Mouse (Mus musculus) lung, embryonic 16.5 days (tissue): ENCODE data around the gene Pxn. TPM values are rescaled to one million over a fixed set of nuclear protein-coding genes. Genes with fewer than 3 reads are reported as not detected.

Experiments used
- ATAC-seq: fragments of 200-750 bp; cut with Nextera tagmentation; 2 replicates; pipeline ENCODE4 v1.8.0; 2017; ENCODE audit warnings: low read depth, mild to moderate bottlenecking, moderate library complexity
- H3K27ac ChIP-seq: fragments of 300-500 bp; sonication (generic); 2 replicates; pipeline ENCODE4 v1.5.1; 2014; ENCODE audit warnings: mild to moderate bottlenecking, control low read depth, low read length
- H3K27me3 ChIP-seq: fragments of 300-500 bp; sonication (generic); 2 replicates; pipeline ENCODE4 v1.6.1; 2014; ENCODE audit warnings: low read depth, low read length, mixed read lengths; ENCODE audit not compliant: control insufficient read depth, insufficient read depth
- H3K36me3 ChIP-seq: fragments of 300-500 bp; sonication (generic); 2 replicates; pipeline ENCODE4 v1.6.1; 2014; ENCODE audit warnings: low read length; ENCODE audit not compliant: control insufficient read depth, insufficient read depth
- H3K4me1 ChIP-seq: fragments of 300-500 bp; sonication (generic); replicated peaks from 2 replicates; pipeline ENCODE4 v1.6.1; 2014; ENCODE audit warnings: low read length, mixed read lengths; ENCODE audit not compliant: control insufficient read depth, insufficient read depth
- H3K4me2 ChIP-seq: fragments of 300-500 bp; sonication (generic); 2 replicates; pipeline ENCODE4 v1.6.1; 2014; ENCODE audit warnings: low read depth, low read length, control low read depth
- H3K4me3 ChIP-seq: fragments of 300-500 bp; sonication (generic); 2 replicates; pipeline ENCODE4 v1.5.1; 2014; ENCODE audit warnings: mild to moderate bottlenecking, low read length, control low read depth
- H3K9ac ChIP-seq: fragments of 300-500 bp; sonication (generic); 2 replicates; pipeline ENCODE4 v1.6.1; 2014; ENCODE audit warnings: low read length, control low read depth
- H3K9me3 ChIP-seq: fragments of 300-500 bp; sonication (generic); 2 replicates; pipeline ENCODE4 v1.6.1; 2016; ENCODE audit warnings: low read length; ENCODE audit not compliant: control insufficient read depth
- WGBS: fragments of 180-500 bp; shearing (Covaris S2); extraction: QIAGEN DNeasy Blood & Tissue Kit; methylation state at CpG from one replicate; pipeline ENCODE4 v1.1.7; 2014; 5-methylcytosine and 5-hydroxymethylcytosine counted together
- polyA plus RNA-seq: library from polyadenylated mRNA; unstranded; fragments of >200 nt; fragmentation: Nextera tagmentation; extraction: Ambion mirVana; gene quantifications from 2 replicates; pipeline ENCODE4 v1.2.1, GENCODE M21; 2015

The Pxn gene
- polyA plus RNA-seq, 1 experiment from 2014 or later, result 74.4 TPM

DNA sequence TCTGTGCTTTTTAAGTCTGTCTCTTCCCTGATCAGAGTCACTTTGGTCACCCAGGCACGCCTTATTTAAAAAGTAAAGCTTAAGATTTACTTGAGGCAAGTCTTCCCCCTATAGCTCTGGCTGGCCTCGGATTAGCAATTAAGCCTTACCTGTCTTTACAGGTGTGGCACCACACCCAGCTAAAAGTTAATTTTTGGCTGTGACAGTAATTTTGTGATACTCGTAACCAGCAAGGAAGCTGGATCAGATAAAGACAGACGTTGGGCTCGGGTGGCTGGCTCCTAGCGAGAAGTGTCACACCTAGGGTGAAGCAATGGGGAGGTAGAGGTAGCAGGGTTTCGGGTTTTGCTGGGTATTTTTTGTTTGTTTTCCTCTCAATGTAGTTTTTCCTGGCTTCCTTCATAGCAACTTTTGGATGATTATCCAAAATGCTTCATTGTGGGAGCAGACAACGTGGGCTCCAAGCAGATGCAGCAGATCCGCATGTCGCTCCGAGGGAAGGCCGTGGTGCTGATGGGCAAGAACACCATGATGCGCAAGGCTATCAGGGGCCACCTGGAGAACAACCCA is 53.9 kb downstream of the Pxn start:
- peak overlapping the region; percentile 92 for H3K4me2 ChIP-seq
- H3K27ac ChIP-seq, result 0 out of 2 replicates have a peak overlapping the region, but pooled peaks have one; percentile 31
- H3K4me3 ChIP-seq, result peak overlapping the region; percentile 88
- 27% methylated on average over 13 of the region's 13 CpGs for WGBS
- H3K27me3 ChIP-seq, result no peaks in the 10 kb centered on the region
- H3K36me3 ChIP-seq, result peaks cover 29% of the 10 kb centered on the region
- H3K9me3 ChIP-seq, result no peaks in the 10 kb centered on the region
- peak overlapping the region; percentile 98 for H3K9ac ChIP-seq
- H3K4me1 ChIP-seq, result peaks cover 17% of the 10 kb centered on the region
- no peak for ATAC-seq

DNA sequence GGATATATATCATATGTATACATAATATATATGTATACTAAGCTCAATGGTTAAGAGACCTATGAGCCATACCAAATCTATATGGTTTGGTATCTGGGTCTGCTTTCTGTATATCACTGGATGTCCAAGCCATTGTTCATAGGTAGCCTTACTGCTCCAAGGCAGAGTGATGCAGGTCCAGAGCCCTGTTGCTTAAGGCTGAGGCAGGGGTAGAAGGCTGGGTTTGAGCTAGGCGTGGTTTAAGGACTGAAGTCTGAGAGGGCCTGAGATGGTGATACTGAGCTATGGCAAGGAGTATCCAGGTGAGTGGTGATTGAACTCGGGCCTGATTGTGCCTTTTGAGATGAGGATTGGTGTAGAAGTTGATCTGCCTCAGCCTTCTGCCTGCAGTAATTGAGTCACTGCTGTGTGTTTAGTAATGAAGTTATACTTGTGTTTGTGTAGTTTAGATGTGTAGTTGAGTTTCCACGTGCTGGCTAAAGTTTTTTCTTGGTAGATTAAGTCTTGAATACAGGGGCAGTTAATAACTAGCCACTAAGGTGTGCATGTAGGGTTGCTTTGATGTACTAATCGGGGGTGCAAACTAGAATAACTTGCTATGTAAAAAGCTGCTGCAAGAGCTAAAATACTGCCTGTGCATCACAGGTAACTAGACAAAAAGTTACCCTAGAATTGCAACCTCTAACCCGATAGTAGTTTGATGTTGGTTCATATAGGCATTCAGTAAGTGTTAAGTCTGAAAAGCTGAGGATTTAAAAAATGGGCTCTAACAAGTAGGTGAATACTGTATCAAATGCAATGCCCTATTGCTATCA is 57.5 kb downstream of the Pxn start:
- Histone ChIP-seq H3K4me2 (no peak overlapping the region), H3K9me3 (no peaks in the 10 kb centered on the region), H3K9ac (peak overlapping the region; percentile 97), H3K27ac (no peak overlapping the region; the same call in 1 of the 2 replicates), H3K36me3 (peaks cover 29% of the 10 kb centered on the region), H3K27me3 (no peaks in the 10 kb centered on the region), H3K4me1 (peaks cover 32% of the 10 kb centered on the region), H3K4me3 (no peak overlapping the region)
- WGBS, result 38% methylated on average over 5 of the region's 5 CpGs
- ATAC-seq, result no peak

DNA sequence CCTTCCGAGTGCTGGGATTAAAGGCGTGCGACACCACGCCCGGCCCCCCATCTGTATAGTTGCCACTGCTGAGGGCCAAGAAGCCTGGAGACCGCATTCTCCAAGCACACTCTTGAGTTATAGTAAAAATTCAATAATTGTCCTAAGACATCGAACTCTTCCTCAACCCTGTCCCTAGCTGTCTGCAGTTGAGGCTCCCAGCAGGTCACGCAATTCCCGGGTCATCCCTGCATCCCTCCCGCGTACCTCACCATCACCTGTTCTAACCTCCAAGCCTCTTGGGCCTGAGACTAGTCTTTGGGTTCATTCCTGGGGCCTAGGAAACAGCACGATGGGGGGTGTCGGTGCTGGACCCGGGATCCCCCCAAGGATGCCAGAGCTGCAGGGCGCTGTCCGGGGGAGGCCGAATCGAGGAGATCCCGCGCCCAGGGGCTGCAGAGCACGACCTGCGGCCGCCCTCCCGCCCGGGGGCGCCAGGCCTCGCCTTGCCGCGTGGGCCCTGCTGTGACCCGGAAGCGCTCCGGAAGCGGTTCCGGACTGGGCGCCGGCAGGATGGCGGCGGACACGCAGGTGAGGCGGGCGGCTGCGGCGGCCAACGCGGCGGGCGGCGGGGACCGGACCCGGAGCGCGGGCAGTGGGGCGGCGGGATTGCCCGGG is 58.4 kb downstream of the Pxn start, which contains the start of gene Gcn1l1:
TSS of gene Gcn1l1 (plus strand) at position 518 of the 657 bp plus-strand sequence.
- Histone ChIP-seq H3K9me3 (no peaks in the 10 kb centered on the region), H3K9ac (peak within 1 kb of the TSS; percentile 97), H3K4me3 (peak within 1 kb of the TSS; percentile 89), H3K4me1 (peaks cover 36% of the 10 kb centered on the region), H3K36me3 (peaks cover 29% of the 10 kb centered on the region), H3K27ac (peak within 1 kb of the TSS; percentile 48), H3K27me3 (no peaks in the 10 kb centered on the region), H3K4me2 (peak within 1 kb of the TSS; percentile 74)
- 3% methylated on average over 42 of the region's 55 CpGs for WGBS
- peak; percentile 90 for ATAC-seq

DNA sequence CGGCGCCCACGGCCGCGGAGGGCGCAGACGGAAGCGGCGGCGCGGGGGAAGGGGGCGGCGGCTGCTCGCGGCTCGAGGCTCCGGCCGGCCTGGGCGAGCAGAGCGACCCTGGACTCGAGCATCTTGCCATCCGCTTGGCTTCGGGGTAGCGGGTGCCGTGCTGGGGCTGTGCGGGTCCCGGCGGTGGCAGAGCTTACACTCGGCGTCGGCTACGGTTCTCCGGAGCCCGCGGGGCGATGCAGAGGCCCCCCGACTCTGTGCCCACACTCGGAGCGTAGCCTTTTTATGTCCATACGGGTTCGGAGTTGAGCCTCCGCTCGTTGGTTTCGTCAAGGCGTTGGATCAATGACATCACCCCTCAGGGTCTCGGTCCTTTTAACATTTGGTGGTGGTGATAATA is 58.9 kb downstream of the Pxn start:
- Histone ChIP-seq H3K9me3 (no peaks in the 10 kb centered on the region), H3K4me1 (peaks cover 33% of the 10 kb centered on the region), H3K27me3 (no peaks in the 10 kb centered on the region), H3K4me2 (peak overlapping the region; percentile 74), H3K27ac (peak overlapping the region; percentile 48), H3K36me3 (peaks cover 28% of the 10 kb centered on the region), H3K9ac (peak overlapping the region; percentile 97), H3K4me3 (peak overlapping the region; percentile 89)
- peak; percentile 30 for ATAC-seq
- WGBS, result under 1% methylated on average over 33 of the region's 46 CpGs

DNA sequence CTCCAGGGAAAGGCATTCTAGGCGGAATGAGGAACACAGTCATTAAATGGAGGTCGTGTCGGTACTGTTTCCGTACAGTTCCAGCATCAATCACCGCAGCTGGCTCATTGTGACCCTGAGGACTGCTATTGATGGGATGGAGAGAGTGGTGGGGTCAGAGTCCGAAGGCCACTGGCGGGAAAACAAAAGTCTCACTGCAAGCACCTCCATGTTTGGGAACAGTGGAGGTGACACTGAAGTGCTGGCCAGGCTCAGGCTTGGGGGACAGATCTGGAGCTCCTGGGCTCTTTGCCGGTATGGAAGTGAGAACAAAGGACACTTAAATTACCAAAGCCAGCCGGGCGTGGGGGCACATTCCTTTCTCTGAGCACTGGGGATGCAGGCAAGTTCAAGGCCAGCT is 62.2 kb downstream of the Pxn start:
- WGBS, result 33% methylated on average over 10 of the region's 10 CpGs
- Histone ChIP-seq H3K9me3 (no peaks in the 10 kb centered on the region), H3K4me2 (no peak overlapping the region; the same call in 1 of the 2 replicates), H3K27ac (peak overlapping the region; percentile 69), H3K9ac (no peak overlapping the region), H3K36me3 (peaks cover 3% of the 10 kb centered on the region; the same call in 1 of the 2 replicates), H3K4me1 (peaks cover 24% of the 10 kb centered on the region), H3K27me3 (no peaks in the 10 kb centered on the region), H3K4me3 (no peak overlapping the region)
- ATAC-seq, result no peak

GRCm38 (mm10) chr5:115569308-115569707 is 62.8 kb downstream of the Pxn start:
- ATAC-seq, result no peak
- peak overlapping the region; percentile 69 for H3K27ac ChIP-seq
- H3K4me3 ChIP-seq, result no peak overlapping the region
- no peaks in the 10 kb centered on the region for H3K27me3 ChIP-seq
- 51% methylated on average over 11 of the region's 11 CpGs for WGBS
- no peak overlapping the region for H3K9ac ChIP-seq
- no peaks in the 10 kb centered on the region for H3K9me3 ChIP-seq
- H3K4me2 ChIP-seq, result no peak overlapping the region
- no peaks in the 10 kb centered on the region for H3K36me3 ChIP-seq
- peaks cover 24% of the 10 kb centered on the region for H3K4me1 ChIP-seq

DNA sequence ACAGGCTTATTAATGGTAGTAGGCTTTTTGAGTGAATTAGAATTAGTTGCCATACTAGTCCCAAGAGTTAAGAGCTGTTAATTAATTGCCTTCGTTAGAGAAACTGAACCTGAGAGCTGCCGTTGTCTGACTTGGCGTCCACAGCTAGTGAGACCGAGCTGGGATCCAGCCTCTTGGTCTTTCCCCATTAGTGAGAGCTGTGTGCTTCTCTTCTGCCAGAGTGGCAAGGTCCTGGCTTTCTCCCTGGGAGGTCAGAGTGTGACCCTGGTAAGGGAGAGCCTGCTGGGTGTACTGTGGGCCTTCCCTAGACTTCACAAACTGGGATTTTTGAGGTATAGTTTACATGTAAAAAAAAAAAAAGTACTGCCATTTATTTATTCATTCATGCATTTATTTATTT is 63.2 kb downstream of the Pxn start:
- H3K9ac ChIP-seq, result no peak overlapping the region
- no peaks in the 10 kb centered on the region for H3K9me3 ChIP-seq
- WGBS, result 84% methylated on average over 4 of the region's 4 CpGs
- peaks cover 22% of the 10 kb centered on the region for H3K4me1 ChIP-seq
- H3K27me3 ChIP-seq, result no peaks in the 10 kb centered on the region
- no peak overlapping the region for H3K4me3 ChIP-seq
- H3K4me2 ChIP-seq, result no peak overlapping the region
- peak overlapping the region; percentile 69 for H3K27ac ChIP-seq
- ATAC-seq, result no peak
- H3K36me3 ChIP-seq, result no peaks in the 10 kb centered on the region

DNA sequence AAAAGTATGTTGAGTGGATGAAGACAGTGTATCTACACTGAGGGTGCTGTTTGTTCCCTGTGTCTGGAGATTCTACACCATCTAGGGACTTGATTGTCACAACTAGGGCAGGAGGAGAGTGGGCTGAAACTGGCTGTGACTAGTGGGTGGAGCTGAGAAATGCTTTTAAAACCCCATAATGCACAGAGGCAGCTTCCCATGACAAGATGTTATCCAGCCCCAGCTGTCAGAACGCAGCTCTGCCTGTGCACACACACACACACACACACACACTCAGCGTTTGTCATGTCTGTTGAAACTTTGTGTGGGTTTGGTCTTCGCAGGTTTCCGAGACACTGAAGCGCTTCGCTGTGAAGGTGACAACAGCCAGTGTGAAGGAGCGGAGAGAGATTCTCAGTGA is 64.6 kb downstream of the Pxn start:
- Histone ChIP-seq H3K36me3 (peaks cover 8% of the 10 kb centered on the region), H3K4me1 (peaks cover 16% of the 10 kb centered on the region)

More for the DNA sequence above, 64.6 kb downstream of the Pxn start:
- Histone ChIP-seq H3K4me2 (no peak overlapping the region), H3K27ac (no peak overlapping the region), H3K9ac (no peak overlapping the region), H3K27me3 (no peaks in the 10 kb centered on the region), H3K9me3 (no peaks in the 10 kb centered on the region), H3K4me3 (no peak overlapping the region)
- 89% methylated on average over 7 of the region's 7 CpGs for WGBS
- no peak for ATAC-seq
